Mouse (Mus musculus) thymus, adult 2 months (tissue): ENCODE data around the gene Gabrb3.

Experiments used
- CTCF ChIP-seq: fragments of 200-500 bp; IDR thresholded peaks from 2 replicates; pipeline ENCODE4 v1.5.1; 2012; ENCODE audit warnings: mild to moderate bottlenecking, control low read depth, low read length, moderate library complexity, borderline replicate concordance; ENCODE audit not compliant: control insufficient read depth, poor library complexity, insufficient read depth; ENCODE audit errors: extremely low read depth
- POLR2A ChIP-seq: fragments of 200-500 bp; IDR thresholded peaks from 2 replicates; pipeline ENCODE4 v1.6.1; 2012; ENCODE audit warnings: mild to moderate bottlenecking, low read length, control low read depth, moderate library complexity; ENCODE audit not compliant: control insufficient read depth, poor library complexity, insufficient read depth; ENCODE audit errors: extremely low read depth

DNA sequence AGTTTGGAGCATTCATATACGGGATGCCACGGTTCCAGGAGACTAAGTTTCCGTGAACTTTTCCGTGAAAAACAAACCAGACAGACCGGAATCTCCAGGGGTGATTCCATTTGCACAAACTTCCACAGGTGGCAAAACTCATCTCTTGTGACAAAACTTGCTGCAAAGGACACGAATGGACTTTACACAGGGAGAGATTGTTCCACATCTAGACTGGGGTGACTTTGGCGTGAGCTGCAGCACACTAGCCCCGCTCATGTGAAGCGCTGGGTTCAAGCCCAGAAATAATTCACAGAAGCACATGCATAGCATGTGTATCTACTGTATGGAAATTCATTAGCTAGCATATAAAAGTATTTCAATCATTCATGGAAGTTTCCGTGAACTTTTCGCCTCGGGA lies 144.9 kb downstream of the Gabrb3 start:
- TF ChIP-seq CTCF (no peak), POLR2A (no peak)
